Mouse (Mus musculus) B cell, adult 2 months (primary cell): ENCODE data around the gene Mcm2.

Source experiments
- DNase-seq, 2 experiments: peaks; one replicate each; pipeline ENCODE4 v3.0.0; 2022

Mcm2 gene

GRCm38 (mm10) chr6:88925640-88926205, 27.1 kb upstream of the Mcm2 start:
- DNase-seq = no peak

- DNase-seq = no peak
These were observed 26.1 kb upstream of the Mcm2 start for GRCm38 (mm10) chr6:88924502-88925275.

GRCm38 (mm10) chr6:88918802-88919201, 20.2 kb upstream of the Mcm2 start:
- no peak for DNase-seq

GRCm38 (mm10) chr6:88916153-88916552, 17.6 kb upstream of the Mcm2 start:
- peak; percentile 55 to 56 for DNase-seq

- DNase-seq = no peak
These were observed 16.9 kb upstream of the Mcm2 start for GRCm38 (mm10) chr6:88915510-88915909.

GRCm38 (mm10) chr6:88914799-88915198, 16.2 kb upstream of the Mcm2 start:
- DNase-seq = no peak

GRCm38 (mm10) chr6:88913440-88913839, 14.9 kb upstream of the Mcm2 start:
- DNase-seq = no peak

GRCm38 (mm10) chr6:88913022-88913421, 14.4 kb upstream of the Mcm2 start:
- DNase-seq = no peak

- no peak for DNase-seq
These were observed 10.6 kb upstream of the Mcm2 start for GRCm38 (mm10) chr6:88909151-88909550.

- peak; percentile 58 to 63 for DNase-seq
These were observed 8.0 kb upstream of the Mcm2 start for GRCm38 (mm10) chr6:88906369-88907108.

- DNase-seq = no peak
These were observed 6.5 kb upstream of the Mcm2 start for GRCm38 (mm10) chr6:88905042-88905441.

GRCm38 (mm10) chr6:88904456-88904974, 5.9 kb upstream of the Mcm2 start:
- DNase-seq = no peak

GRCm38 (mm10) chr6:88903708-88904107, 5.1 kb upstream of the Mcm2 start:
- no peak for DNase-seq

GRCm38 (mm10) chr6:88901947-88902820, 3.6 kb upstream of the Mcm2 start, which contains the start of gene Tpra1:
Gene Tpra1, plus strand, starts transcription at chr6:88902251.
- peak; percentile 90 to 93 for DNase-seq

GRCm38 (mm10) chr6:88901471-88901870, 2.9 kb upstream of the Mcm2 start:
- DNase-seq = no peak

GRCm38 (mm10) chr6:88899628-88900027, 1.0 kb upstream of the Mcm2 start:
- no peak for DNase-seq

- no peak for DNase-seq
These were observed 506 bp upstream of the Mcm2 start for GRCm38 (mm10) chr6:88899086-88899485.

GRCm38 (mm10) chr6:88897246-88897645, 1.3 kb downstream of the Mcm2 start:
- no peak for DNase-seq

GRCm38 (mm10) chr6:88895943-88896342, 2.6 kb downstream of the Mcm2 start:
- no peak for DNase-seq

GRCm38 (mm10) chr6:88893559-88893958, 5.0 kb downstream of the Mcm2 start:
- DNase-seq = peak; percentile 78 to 79

- no peak for DNase-seq
These were observed 7.7 kb downstream of the Mcm2 start for GRCm38 (mm10) chr6:88890832-88891231.

- no peak for DNase-seq
These were observed 9.1 kb downstream of the Mcm2 start for GRCm38 (mm10) chr6:88889410-88890042.
